Mouse (Mus musculus) heart, adult 2 months (tissue): ENCODE measurements around the gene Large1.

ENCODE experiments used
- CTCF ChIP-seq: fragments of 200-600 bp; IDR thresholded peaks from 2 replicates; pipeline ENCODE4 v1.8.1; 2022; ENCODE audit warnings: antibody characterized with exemption, mild to moderate bottlenecking, moderate library complexity
- EP300 ChIP-seq: fragments of 200-500 bp; IDR thresholded peaks from 2 replicates; pipeline ENCODE4 v1.6.1; 2011; ENCODE audit warnings: low read depth, low read length, control low read depth; ENCODE audit not compliant: insufficient read depth
- POLR2A ChIP-seq: fragments of 200-500 bp; IDR thresholded peaks from 2 replicates; pipeline ENCODE4 v1.6.1; 2011; ENCODE audit warnings: mild to moderate bottlenecking, low read depth, low read length, control low read depth; ENCODE audit not compliant: insufficient read depth

DNA sequence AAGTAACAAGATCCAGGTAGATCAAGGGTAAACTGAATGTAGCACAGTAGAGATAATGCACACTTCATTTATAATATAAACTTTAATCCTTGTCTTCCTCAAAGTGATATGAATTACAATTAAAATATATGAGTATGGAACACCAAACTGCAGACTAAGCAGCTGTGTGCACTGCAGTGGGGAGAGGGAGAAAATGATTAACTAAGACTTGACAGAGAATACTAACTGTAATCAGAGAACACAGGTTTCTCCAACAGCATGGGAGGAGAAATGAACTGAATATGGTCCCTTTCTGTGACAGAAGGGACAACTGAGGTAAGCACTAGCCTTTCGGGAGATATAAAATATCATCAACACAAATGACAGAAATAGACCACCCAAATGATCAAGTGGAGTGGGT lies 164.7 kb downstream of the Large1 start:
- TF ChIP-seq CTCF = no peak
- no peak for TF ChIP-seq POLR2A
- TF ChIP-seq EP300 = no peak
